Mouse (Mus musculus) heart, embryonic 12.5 days (tissue): ENCODE results near the gene Plpp3. TPM values are rescaled to one million over a fixed set of nuclear protein-coding genes. Genes with fewer than 3 reads are reported as not detected.

Experiments used
- ATAC-seq: fragments of 200-750 bp; cut with Nextera tagmentation; 2 replicates; pipeline ENCODE4 v1.8.0; 2017; ENCODE audit warnings: moderate TSS enrichment, moderate library complexity; ENCODE audit not compliant: insufficient number of reproducible peaks, low FRiP score
- H3K27ac ChIP-seq: fragments of 300-500 bp; sonication (generic); 2 replicates; pipeline ENCODE4 v1.5.1; 2016; ENCODE audit warnings: mild to moderate bottlenecking, moderate library complexity; ENCODE audit not compliant: poor library complexity, severe bottlenecking
- H3K27me3 ChIP-seq: fragments of 300-500 bp; sonication (generic); replicated peaks from 2 replicates; pipeline ENCODE4 v1.6.1; 2016; ENCODE audit warnings: mild to moderate bottlenecking, moderate library complexity
- H3K36me3 ChIP-seq: fragments of 300-500 bp; sonication (generic); 2 replicates; pipeline ENCODE4 v1.6.1; 2016; ENCODE audit warnings: mild to moderate bottlenecking, moderate library complexity
- H3K4me1 ChIP-seq: fragments of 300-500 bp; sonication (generic); replicated peaks from 2 replicates; pipeline ENCODE4 v1.6.1; 2016; ENCODE audit warnings: mild to moderate bottlenecking
- H3K4me2 ChIP-seq: fragments of 300-500 bp; sonication (generic); 2 replicates; pipeline ENCODE4 v1.6.1; 2016; ENCODE audit warnings: mild to moderate bottlenecking, moderate library complexity
- H3K4me3 ChIP-seq: fragments of 300-500 bp; sonication (generic); 2 replicates; pipeline ENCODE4 v1.5.1; 2016; ENCODE audit warnings: mild to moderate bottlenecking
- H3K9ac ChIP-seq: fragments of 300-500 bp; sonication (generic); 2 replicates; pipeline ENCODE4 v1.6.1; 2016; ENCODE audit warnings: mild to moderate bottlenecking, moderate library complexity
- H3K9me3 ChIP-seq: fragments of 300-500 bp; sonication (generic); replicated peaks from 2 replicates; pipeline ENCODE4 v1.6.1; 2016; ENCODE audit warnings: mild to moderate bottlenecking, moderate library complexity
- WGBS: fragments of 180-500 bp; shearing (Covaris S2); methylation state at CpG from one replicate; pipeline ENCODE4 v1.1.7; 2016; 5-methylcytosine and 5-hydroxymethylcytosine counted together
- polyA plus RNA-seq: library from polyadenylated mRNA; unstranded; fragments of >200 nt; fragmentation: Nextera tagmentation; extraction: Ambion mirVana; gene quantifications from 2 replicates; pipeline ENCODE4 v1.2.1, GENCODE M21; 2016

Plpp3 gene
- polyA plus RNA-seq, 1 experiment from 2014 or later = 30.3 TPM

DNA sequence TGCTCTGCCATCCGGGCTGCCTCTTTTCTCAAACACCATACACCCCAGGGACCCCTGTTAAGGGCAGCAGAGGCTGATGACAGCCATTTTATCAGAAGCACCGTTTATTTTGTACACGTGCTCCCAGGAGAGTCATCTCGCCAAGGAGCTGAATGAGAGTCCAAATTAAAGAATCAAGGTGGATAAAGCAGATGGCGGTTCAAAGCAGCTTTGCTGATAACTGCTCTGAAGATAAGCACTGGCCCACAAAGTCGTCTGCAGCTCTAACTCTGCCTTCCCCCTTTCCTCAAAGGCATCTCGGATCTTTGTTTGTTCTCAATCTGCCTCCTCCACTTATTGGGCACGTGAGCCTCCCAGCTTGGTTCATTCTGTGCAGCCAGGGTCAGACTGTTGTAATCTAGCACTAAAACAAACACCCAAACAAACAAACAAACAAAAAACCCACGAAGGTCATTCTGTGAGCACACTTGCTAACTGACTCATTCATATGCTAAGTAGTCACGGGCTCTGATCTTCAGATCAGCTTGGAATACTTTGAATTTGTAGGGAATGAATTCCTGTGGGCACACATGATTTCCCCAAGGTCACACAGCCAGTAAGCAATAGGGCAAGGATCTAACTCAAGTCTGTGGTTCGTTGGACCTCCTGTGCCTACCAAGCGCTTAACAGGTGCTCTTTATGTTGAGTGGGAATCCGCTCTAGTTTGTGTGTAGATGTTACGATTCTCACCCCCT, 119.1 kb downstream of the Plpp3 start:
- H3K4me1 ChIP-seq = peaks cover 26% of the 10 kb centered on the region
- no peaks in the 10 kb centered on the region for H3K36me3 ChIP-seq
- no peak overlapping the region for H3K4me2 ChIP-seq
- H3K27me3 ChIP-seq = 0 out of 2 replicates have a peak, but pooled peaks cover 3% of the 10 kb centered on the region
- H3K27ac ChIP-seq = no peak overlapping the region
- no peak for ATAC-seq
- 28% methylated on average over 14 of the region's 14 CpGs for WGBS
- H3K9ac ChIP-seq = no peak overlapping the region
- H3K9me3 ChIP-seq = no peaks in the 10 kb centered on the region
- no peak overlapping the region for H3K4me3 ChIP-seq

DNA sequence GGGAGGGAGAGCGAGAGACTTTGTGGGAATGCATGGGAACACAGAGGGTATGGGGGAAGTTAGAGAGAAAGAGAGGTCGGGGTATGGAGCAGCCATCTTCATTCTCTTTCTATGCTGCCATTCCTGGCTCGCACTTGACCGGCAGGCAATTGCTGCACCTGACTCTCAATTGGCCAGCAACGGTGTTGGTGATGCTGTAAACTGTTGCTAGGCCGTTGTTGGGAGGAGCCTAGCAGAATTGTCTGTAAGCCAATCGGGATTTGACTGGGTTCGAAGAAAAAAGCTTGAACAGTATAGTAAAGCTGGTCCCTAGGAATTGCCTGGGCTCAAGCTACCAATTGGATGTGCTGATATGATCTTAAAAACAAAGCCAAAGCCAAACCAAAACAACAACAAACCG, 121.0 kb downstream of the Plpp3 start:
- Histone ChIP-seq H3K36me3 (no peaks in the 10 kb centered on the region), H3K4me2 (no peak overlapping the region), H3K4me1 (peaks cover 43% of the 10 kb centered on the region), H3K9ac (no peak overlapping the region), H3K4me3 (no peak overlapping the region), H3K27me3 (0 out of 2 replicates have a peak, but pooled peaks cover 3% of the 10 kb centered on the region), H3K27ac (no peak overlapping the region), H3K9me3 (no peaks in the 10 kb centered on the region)
- 75% methylated on average over 9 of the region's 9 CpGs for WGBS
- ATAC-seq = no peak

GRCm38 (mm10) chr4:105278571-105279410, 121.6 kb downstream of the Plpp3 start:
- Histone ChIP-seq H3K4me1 (peaks cover 43% of the 10 kb centered on the region), H3K36me3 (no peaks in the 10 kb centered on the region), H3K27ac (no peak overlapping the region), H3K9ac (no peak overlapping the region), H3K4me2 (no peak overlapping the region), H3K9me3 (no peaks in the 10 kb centered on the region), H3K4me3 (no peak overlapping the region), H3K27me3 (0 out of 2 replicates have a peak, but pooled peaks cover 3% of the 10 kb centered on the region)
- WGBS = 77% methylated on average over 15 of the region's 15 CpGs
- no peak for ATAC-seq

DNA sequence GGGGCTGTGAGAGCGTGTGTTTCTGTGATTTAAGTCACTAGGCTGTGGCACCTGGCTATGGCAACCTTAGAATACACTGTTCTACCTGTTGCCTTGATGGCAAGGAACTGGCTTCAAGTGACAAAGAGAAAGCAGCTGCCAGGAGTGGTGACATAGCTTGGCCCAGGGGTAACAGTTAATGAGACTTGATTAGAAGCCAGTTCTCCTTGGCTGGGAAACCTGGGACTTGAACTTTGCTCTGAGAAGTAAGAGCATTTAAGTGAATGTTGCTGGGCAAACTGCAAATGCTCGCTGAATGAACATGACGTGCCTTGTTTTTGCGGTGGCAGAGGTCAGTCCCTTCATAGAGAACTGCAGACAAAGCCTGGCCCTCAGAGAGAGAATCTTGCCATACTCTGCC, 122.7 kb downstream of the Plpp3 start:
- Histone ChIP-seq H3K4me1 (peaks cover 38% of the 10 kb centered on the region), H3K27me3 (0 out of 2 replicates have a peak, but pooled peaks cover 3% of the 10 kb centered on the region), H3K4me2 (no peak overlapping the region), H3K4me3 (no peak overlapping the region), H3K9ac (no peak overlapping the region), H3K9me3 (no peaks in the 10 kb centered on the region), H3K27ac (no peak overlapping the region), H3K36me3 (no peaks in the 10 kb centered on the region)
- WGBS = 85% methylated on average over 4 of the region's 4 CpGs
- ATAC-seq = no peak

GRCm38 (mm10) chr4:105281751-105282231, 124.6 kb downstream of the Plpp3 start:
- no peaks in the 10 kb centered on the region for H3K36me3 ChIP-seq
- WGBS = 41% methylated on average over 7 of the region's 7 CpGs
- peaks cover 27% of the 10 kb centered on the region for H3K4me1 ChIP-seq
- H3K9ac ChIP-seq = no peak overlapping the region
- ATAC-seq = no peak; the same call in 1 of the 2 replicates
- H3K4me3 ChIP-seq = no peak overlapping the region
- 0 out of 2 replicates have a peak, but pooled peaks cover 3% of the 10 kb centered on the region for H3K27me3 ChIP-seq
- no peaks in the 10 kb centered on the region for H3K9me3 ChIP-seq
- H3K27ac ChIP-seq = no peak overlapping the region
- no peak overlapping the region; the same call in 1 of the 2 replicates for H3K4me2 ChIP-seq

Other genes with a start within 250 kb of the Plpp3 start
- not detected in 2 replicates for gene Fyb2, start 243.9 kb upstream of the Plpp3 start, polyA plus RNA-seq
- 48.2 and 53.1 TPM in 2 replicates for gene Prkaa2, start 47.5 kb upstream of the Plpp3 start, polyA plus RNA-seq